Mouse (Mus musculus): ENCODE measurements around the gene Myl6.
"Not testable (repeated sequence)": the region's sequence is repeated elsewhere in the genome, so short reads cannot be mapped to it uniquely, and the experiment has no call there.

Myl6 gene

DNA sequence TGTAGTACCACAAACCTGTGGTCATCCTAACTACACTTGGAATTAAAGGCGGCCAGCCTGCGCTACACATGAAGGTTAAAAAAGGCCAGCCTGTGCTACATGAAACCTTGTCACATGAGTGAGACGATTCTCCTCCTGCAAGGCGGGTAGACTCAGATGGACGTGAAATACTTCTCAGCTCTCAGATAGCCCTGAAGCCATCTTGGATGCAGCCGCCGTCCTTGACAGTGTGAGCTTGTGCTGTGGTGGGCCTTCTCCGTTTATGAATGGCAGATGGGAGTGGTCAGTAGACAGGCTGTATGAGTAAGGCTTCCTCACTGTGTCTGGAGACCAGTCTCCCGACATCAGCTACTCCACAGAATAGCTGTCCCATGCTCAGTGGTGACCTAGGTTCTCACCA is 15.3 kb upstream of the Myl6 start:
- no peak for DNase-seq

DNA sequence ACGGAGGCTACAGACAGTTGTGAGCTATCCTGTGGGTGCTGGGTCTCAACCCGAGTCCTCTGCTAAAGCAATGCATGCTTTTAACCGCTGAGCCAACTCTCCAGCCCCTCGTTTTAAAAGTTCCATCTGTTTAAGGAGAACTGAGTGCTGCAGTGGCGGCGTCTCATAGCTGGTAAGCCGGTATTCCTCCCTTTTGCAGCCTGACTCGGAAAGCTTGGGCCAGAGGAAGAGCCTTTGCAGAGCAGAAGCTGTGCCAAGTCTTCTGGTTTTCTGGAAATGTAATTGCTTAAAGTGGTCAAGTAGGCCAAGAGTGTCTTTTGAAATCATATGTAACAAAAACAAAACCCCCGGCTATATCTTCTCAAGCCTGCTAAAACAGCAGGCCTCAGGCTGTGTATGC is 14.3 kb upstream of the Myl6 start:
- DNase-seq = no peak

DNA sequence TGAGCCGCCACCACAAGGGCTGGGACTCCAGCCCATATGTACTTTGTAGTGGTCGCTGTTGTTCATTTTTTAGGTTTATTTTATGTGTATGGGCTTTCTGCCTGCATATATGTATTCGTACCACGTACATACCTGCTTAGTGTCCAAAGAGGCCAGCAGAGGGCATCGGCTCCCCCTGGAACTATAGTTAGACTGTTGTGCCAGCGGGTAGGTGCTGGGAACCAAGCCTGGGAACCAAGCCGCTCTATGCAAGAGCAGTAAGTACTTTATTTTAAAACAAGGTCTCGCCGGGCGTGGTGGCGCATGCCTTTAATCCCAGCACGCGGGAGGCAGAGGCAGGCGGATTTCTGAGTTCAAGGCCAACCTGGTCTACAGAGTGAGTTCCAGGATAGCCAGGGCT is 12.0 kb upstream of the Myl6 start:
- no peak for DNase-seq

DNA sequence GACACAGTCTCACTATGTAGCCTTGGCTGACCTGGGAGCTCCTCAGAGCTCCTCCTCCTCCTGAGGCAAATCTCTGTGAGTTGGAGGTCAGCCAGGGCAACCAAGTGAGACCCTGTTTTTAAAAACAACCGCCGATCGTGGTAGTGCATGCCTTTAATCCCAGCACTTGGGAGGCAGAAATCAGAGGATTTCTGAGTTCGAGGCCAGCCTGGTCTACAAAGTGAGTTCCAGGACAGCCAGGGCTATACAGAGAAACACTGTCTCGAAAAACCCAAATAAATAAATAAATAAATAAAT is 11.4 kb upstream of the Myl6 start:
- not testable (repeated sequence) for DNase-seq

DNA sequence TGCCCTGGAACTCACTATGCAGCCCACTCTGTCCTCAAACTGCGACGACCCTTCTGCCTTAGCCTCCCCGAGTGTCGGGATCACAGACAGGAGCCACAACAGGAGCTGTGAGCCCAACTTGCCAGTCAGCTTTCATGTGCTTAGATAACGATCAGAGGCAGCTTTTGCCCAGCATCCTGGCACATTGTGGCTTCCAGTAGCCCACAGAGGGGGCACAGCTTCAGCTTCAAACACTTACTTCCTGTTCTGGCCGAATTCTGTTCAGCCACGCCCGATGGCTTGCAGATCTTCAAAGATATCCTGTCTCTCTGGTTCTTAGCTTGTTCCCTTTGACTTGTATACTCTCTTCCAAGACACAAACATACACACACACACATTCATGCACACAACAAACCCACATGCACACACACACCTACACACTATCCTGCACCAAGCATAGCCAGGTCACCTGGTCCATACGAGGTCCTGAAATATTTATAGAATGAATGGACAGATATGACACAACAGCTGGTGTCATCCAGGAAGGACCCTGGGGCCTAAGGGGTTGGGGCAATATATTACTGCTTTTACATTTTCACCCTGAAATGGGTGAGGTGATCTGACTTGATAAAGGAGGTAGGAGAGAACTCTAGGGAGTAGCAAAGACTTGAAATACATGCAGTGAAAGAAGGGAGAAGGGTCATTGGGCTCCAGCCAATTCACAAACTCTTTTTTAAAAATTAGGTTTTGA is 10.9 kb upstream of the Myl6 start:
- no peak for DNase-seq

DNA sequence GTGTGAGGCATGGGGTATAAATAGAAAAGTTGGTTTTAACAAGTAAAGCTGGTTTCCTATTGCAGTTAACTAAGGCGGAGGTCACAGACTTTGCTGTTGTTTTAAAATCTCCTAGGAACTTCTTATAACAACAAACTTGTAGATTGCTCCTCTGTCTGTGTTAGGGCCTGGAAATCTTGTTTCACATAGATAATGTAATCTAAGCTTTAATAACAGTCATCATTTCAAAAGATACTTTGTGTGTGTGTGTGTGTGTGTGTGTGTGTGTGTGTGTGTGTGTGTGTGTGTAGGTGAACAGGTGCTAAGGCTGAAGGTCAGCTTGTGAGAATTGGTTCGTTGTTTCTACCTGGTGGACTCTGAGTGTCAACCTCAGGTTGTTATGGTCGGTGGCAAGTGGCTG is 10.1 kb upstream of the Myl6 start:
- DNase-seq = no peak

DNA sequence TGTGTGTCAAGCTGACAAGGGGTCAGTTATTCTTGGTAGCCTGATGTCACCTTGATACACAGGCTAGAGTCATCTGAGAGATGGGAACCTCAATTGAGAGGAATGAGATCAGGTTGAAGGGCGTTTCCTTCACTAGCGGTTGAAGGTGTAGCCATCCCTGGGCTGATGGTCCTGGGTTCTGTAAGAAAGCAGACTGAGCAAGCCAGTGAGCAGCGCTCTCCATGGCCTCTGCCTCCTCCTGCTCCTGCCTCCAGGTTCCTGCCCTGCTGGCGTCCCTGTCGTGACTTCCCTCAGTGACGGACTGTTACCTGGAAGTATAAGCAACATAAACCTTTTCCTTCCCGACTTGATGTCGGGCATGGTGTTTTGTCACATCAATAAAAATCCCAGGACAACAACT is 9.6 kb upstream of the Myl6 start:
- no peak for DNase-seq

DNA sequence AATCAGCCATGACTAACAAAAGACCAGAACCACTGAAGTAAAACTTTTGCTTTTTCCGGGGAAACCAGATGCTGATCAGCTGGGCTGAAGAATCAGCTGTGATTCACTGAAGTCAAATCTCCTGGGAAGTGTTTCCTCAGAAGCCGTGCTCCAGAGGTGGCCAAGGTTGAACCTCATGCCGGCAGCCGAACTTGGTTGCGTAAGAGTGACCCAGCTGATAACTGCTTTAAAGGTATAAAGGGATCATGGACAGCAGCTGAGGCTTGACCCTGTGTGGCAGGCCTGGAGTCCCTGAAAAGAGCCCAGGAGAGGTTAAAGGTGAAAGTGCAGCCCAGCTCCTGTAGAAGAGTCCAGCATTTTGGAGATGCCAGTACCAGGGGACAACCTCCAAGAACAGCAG is 8.4 kb upstream of the Myl6 start:
- DNase-seq = no peak

DNA sequence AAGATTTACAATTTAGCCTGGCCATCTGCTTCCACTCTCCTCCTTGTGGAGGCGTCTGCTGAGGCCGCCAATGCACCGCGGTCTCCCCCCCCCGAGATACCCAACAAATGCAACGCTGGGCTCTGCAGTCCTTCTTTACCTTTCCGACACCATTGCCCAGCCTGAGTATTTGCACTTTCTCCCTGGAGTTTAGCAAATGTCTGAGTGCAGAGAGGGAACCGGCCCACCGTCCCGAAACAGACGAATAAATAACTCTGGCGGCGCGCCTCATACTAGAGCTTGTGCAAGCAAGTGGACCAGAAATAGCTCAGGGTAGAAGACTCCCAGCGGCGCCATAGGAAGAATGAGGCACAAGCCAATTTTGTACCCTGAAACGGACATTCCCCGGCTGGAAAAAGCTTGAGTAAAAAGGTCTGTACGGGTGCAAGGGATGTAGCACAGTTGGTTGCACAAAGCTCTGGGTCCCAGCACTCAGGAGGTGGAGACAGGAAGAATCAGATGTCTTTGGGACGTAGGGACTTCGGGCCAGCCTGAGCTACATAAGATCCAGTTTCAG is 5.2 kb upstream of the Myl6 start:
- DNase-seq = peak; percentile 70 to 78

DNA sequence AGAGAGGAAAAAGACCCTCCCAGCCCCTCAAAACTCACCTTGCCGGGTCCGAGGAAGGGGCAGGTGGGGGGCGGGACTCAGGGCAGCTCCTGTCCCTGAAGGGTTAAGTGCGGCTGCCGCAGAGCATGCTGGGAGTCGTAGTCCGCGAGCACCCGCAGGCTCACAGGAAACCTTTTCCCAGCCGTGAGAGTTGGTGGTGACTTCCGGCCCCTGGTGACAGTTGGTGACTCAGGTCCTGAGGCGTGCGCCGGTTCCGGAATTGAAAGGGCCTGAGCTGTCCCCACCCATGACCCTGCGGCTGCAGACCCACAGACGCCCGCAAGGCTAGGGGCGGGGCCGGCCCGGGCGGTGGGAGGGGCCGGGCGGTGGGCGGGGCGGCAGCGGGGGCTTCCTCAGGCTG is 4.6 kb upstream of the Myl6 start, which contains the start of gene Myl6b:
Myl6b (minus strand) TSS at position 96 of the 400 bp plus-strand sequence.
- DNase-seq = peak; percentile 96 to 97

DNA sequence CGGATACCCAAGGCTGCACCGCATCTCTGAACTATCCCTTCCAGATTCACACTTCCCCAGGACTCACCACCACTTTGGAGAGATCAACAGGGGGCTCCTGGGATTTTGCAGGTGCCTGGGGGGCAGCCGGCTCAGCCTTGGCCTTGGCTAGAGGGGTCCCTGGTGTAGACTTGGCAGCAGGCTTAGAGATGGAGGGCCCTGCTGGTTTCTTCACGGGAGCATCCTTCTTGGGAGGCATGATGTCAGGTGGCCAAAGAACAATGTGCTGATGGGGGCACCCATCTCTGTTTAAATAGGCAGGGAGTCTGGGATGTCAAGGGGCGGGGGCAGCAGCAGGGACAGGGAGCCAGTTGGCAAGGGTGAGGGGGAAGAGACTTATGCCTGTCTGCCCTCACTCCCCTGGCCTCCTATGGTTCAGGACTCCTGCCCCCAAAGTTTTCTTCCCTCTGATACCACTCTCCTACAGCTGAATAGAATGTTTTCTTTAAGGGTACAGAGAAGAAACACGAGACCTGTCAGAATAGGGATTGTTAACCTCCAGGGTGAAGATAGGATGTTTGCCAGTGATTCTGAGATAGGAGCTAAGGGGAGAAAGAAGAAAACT is 3.3 kb upstream of the Myl6 start:
- no peak for DNase-seq

DNA sequence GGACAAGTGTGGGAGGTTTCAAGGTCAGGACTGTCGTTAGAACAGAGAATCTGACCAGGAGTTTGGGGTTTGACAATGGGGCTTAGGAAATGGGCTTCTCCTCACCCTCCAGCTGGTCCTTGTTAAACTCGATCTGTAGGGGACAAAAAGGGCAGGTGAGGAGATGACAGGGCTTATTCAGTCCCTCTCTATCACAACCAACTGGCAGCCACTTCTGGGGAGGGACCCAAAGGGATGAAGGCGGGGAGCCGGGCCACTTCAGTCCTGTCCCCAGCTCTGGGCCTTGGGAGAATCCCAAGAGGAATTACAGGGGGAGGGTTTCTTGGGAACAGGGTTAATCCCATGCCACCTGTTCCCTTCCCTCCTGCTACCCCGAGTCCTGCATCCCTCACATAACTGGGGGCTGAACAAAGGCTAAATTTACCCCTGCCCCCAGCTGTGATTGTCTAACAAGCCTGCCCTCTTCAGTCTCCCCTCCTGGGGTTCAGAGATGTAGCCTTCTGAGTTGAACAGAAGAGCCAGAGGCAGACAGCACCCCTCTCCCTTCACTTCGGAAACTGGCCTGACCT is 2.6 kb upstream of the Myl6 start:
- DNase-seq = no peak

DNA sequence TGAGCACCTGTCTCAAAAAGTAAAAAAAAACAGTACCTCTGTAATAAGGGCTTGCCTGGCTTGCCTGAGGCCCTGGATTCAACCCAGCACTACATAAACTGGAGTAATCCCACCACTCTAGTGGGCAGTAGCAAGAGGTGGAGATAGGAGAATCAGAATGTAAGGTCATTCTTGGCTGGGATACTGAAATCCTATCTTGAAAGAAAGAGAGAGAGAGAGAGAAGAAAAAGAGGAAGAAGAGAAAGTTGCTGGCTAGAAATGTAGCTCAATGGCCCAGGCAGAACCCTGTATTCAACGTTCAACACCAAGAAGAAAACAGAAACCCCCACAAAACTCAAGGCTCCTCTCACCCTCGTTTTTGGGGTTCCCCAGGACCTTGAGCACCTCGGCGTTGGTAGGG is 2.0 kb upstream of the Myl6 start:
- no peak for DNase-seq

DNA sequence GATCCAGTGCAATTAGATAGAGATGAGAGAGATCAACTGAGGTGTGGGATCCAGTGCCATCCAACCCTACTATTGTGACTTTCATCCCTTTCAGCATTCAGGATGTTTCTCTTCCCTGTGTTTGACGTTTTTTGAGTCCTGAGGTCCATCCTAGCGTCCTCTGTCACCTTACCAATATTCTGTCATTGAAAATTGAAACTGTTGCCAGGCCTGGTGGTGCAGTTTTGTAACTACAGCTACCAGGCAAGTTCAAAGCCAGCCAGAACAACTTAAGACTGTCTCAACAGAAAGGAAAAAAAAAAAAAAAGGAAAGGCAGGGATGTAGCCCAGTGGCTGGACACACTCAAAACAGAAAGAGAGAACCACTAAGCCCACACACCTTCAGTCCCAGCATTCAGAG is 1.3 kb upstream of the Myl6 start:
- DNase-seq = no peak

DNA sequence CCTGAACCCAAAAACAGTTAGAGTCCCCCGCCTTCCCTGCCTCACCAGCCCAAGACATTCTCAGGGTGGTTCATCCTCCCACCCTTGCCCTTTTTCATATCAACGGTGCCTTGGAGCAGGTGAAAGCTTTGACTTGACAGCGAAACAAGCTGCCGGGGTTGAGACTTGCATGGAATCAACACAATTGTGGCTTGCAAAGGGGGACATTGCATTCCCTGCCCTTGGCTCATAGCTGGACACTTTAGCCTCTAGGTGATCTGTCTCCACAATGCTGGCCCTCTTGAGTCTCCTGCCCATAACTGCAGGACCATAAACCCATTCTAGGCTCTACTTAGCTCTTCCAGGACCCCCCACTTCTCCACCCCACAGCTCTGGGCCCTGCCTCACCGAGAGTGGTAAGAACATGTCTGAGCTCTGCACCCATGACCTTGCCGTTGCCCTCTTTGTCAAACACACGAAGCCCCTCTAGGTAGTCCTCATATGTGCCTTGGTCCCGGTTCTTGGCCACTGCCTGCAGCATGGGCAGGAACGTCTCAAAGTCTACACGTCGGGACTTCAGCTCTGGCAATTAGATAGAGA is 811 bp upstream of the Myl6 start:
- no peak for DNase-seq

DNA sequence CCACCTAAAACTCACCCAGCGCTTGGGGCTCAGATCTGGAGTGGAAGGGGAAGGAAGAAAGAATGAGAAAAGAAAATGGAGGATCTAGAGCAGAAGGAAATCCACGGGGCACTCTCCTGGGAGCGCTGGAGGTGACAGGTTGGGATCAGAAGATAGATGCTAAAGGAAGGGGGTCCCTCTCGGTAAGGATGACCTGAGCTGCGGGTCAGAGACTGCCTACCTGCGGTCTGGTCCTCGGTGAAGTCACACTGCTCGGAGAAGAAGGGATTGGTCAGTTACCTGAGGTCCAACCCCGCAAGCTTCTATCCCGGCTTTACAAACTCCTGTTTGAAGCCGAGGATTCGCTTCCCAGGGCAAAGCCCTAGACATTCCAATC is 638 bp downstream of the Myl6 start:
- no peak for DNase-seq

DNA sequence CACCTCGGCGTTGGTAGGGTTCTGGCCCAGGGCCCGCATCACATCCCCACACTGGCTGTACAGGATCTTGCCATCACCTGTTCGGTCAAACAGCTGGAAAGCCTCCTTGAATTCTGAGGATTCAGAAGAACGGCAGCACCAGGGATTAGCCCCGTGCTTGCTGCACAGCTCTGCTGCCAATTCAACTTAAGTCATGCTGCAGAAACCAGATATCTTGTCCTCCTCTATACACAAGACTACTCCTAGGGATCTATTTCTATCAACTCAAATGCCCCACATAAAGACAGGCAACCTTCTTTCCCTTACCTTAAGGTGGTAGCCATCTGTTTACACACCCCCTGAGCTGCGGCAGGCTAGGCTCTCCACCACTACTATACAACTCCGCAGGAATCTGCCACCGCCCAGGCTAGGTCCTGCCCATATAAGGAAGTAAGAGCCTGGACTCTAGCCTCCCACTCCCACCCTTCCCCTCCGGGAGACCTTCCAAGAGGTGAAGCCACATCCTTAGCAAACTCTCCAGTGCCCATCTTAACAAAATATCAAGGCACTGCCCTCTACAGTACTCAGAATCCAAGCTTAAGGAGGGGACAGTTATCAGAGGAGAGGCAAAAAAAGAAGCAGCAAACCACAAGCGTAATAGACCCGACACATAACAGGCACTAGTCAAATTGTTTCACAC is 1.2 kb downstream of the Myl6 start:
- DNase-seq = peak; percentile 70 to 83

DNA sequence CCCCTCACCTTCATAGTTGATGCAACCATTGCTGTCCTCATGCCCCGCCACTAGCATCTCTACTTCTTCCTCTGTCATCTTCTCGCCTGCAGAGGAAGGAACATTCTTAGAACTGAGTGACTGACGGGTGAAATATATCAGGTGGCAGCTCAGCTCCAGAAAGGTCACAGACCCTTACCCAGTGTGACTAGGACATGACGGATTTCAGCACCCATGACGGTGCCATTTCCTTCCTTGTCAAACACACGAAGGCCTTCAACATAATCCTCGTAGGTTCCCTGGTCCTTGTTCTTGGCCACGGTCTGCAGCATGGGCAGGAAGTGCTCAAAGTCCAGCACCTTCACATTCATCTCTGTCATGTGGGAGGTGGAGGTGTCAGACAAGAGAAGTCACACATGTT is 1.9 kb downstream of the Myl6 start:
- not testable (repeated sequence) for DNase-seq

DNA sequence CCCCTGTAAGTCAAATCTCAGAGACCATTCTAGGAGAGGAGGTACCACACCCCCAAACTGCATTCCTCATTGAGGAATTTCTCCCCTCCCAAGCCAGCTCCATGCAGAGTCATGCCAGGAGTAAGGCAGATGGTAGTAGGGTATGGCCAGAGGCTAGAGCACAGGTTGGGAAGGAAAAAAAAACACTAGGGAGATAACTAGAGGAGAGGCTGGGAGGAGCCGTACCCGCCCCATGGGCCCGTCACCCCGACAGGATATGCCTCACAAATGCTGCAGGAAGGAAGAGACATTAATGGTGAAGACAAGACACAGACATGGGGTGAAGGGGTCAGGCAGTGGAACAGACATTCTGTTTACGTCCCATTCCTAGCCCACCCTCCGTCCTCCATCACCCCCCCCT is 2.5 kb downstream of the Myl6 start:
- DNase-seq = peak; percentile 48 to 60

DNA sequence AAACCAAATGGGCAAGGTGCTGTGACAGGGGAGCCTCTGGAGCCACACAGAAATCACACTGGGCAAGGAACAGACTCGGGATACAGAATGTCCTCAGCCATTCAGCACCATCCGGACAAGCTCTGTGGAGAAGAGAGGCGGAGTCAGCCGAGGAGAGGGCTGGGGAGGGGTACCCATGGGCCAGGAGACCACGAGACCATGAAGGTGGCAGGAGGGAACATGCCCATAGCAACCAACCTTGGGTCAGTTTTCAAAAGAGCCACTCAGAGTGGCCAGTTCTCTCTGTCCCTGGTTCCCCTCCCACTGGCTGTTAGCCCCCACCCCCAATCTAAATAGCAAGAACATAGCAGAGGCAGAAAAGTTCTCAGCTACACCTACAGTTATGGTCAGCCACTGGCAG is 3.0 kb downstream of the Myl6 start:
- no peak for DNase-seq

DNA sequence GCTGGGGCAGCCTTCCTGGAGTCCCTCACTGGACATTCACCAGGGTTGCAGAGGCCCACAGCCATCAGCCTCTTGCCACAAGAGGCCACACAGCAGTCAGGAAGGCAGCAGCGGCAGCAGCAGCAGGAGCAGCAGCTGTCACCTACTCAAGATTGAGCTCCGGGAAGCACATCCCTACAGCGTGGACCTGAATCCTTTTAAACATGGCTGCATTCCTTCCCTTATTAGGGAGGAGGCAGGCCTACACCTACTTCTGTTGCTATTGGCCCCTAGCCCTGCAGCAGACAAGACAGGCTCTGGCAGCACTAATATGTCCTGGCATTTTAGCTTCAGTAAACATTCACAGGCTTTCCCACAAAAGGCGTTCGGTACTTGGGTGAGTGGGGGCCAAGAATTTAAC is 3.7 kb downstream of the Myl6 start:
- DNase-seq = peak; percentile 25 to 39

DNA sequence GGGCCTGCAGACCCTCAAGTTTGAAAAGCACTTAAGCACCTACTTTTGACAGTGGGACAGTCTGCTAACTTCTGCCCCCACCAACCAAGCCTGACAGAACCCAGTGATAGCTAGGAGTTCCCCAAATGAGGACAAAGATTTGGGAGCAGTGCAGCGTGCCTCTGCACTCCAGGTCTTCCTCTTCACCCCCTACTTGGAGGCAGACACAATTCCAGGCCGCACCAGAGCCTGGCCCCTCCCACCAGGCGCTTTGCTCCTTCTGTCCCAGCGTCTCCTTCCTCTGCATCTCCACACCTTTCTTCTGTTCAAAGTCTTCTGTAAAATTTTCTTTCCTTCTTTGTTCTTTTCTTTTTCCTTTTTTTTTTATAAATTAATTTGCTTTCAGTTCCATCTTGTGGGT is 4.2 kb downstream of the Myl6 start:
- no peak for DNase-seq

DNA sequence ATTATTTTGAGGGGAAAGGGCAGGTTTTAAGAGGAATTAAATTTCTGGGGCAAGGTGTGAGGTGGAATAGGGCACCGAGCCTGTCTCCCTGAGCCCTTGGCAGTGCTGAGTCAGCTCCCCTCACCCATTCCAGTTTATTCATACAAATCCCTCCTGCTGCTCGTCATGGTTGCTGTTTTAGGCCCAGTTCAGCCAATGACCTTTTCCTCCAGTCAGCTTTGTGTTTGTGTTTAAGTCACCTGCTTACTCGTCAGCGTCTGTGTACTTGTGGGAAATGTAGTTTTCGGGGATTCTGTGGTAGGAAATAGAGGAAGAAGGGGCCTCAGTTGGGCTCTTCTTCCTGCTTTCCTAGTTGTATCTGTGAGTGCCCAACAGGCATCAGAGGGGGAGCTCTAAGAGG is 4.6 kb downstream of the Myl6 start:
- DNase-seq = no peak

DNA sequence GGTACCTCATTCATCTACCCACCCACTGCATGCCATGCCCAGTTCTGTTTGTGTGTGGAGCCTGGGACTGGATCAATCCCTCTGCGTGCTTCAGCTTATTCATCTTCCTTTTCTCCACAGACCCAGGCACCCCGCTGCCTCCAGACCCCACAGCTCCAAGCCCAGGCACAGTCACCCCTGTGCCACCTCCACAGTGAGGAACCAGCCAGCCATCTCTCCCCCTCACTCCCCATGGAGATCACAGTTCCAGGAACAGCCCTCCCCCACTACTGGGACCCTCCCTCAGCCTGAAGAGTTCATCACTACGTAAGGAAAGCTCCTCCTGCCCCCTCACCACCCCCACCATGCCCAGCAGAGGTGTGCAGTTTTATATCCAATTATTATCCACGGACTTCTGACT is 5.2 kb downstream of the Myl6 start:
- no peak for DNase-seq
